Mouse (Mus musculus) heart, embryonic 11.5 days (tissue): ENCODE data around the gene Naxd. TPM values are rescaled to one million over a fixed set of nuclear protein-coding genes. Genes with fewer than 3 reads are reported as not detected.

ENCODE experiments used
- ATAC-seq: fragments of 200-750 bp; cut with Nextera tagmentation; replicated peaks from 2 replicates; pipeline ENCODE4 v1.8.0; 2017; ENCODE audit warnings: moderate library complexity; ENCODE audit not compliant: insufficient number of reproducible peaks, low FRiP score, low TSS enrichment
- H3K27ac ChIP-seq: fragments of 300-500 bp; sonication (generic); 2 replicates; pipeline ENCODE4 v1.5.1; 2014; ENCODE audit warnings: mild to moderate bottlenecking, low read depth, low read length
- H3K27me3 ChIP-seq: fragments of 300-500 bp; sonication (generic); 2 replicates; pipeline ENCODE4 v1.6.1; 2014; ENCODE audit warnings: mild to moderate bottlenecking, low read length, mixed read lengths; ENCODE audit not compliant: control insufficient read depth, insufficient read depth
- H3K36me3 ChIP-seq: fragments of 300-500 bp; sonication (generic); 2 replicates; pipeline ENCODE4 v1.6.1; 2014; ENCODE audit warnings: mild to moderate bottlenecking, low read length, moderate library complexity, mixed read lengths; ENCODE audit not compliant: control insufficient read depth, insufficient read depth
- H3K4me1 ChIP-seq: fragments of 300-500 bp; sonication (generic); 2 replicates; pipeline ENCODE4 v1.6.1; 2014; ENCODE audit warnings: low read length; ENCODE audit not compliant: control insufficient read depth, insufficient read depth
- H3K4me2 ChIP-seq: fragments of 300-500 bp; sonication (generic); 2 replicates; pipeline ENCODE4 v1.6.1; 2014; ENCODE audit warnings: mild to moderate bottlenecking, moderate library complexity
- H3K4me3 ChIP-seq: fragments of 300-500 bp; sonication (generic); 2 replicates; pipeline ENCODE4 v1.5.1; 2014; ENCODE audit warnings: low read depth, low read length
- H3K9ac ChIP-seq: fragments of 300-500 bp; sonication (generic); 2 replicates; pipeline ENCODE4 v1.6.1; 2014; ENCODE audit warnings: mild to moderate bottlenecking, low read depth, low read length, moderate library complexity
- H3K9me3 ChIP-seq: fragments of 300-500 bp; sonication (generic); replicated peaks from 2 replicates; pipeline ENCODE4 v1.6.1; 2016; ENCODE audit warnings: low read length; ENCODE audit not compliant: control insufficient read depth
- WGBS: fragments of 180-500 bp; shearing (Covaris S2); extraction: QIAGEN DNeasy Blood & Tissue Kit; methylation state at CpG from one replicate; pipeline ENCODE4 v1.1.7; 2014; ENCODE audit not compliant: insufficient replicate concordance; 5-methylcytosine and 5-hydroxymethylcytosine counted together
- polyA plus RNA-seq: library from polyadenylated mRNA; unstranded; fragments of >200 nt; fragmentation: Nextera tagmentation; extraction: Ambion mirVana; gene quantifications from 2 replicates; pipeline ENCODE4 v1.2.1, GENCODE M21; 2014

Naxd gene
- polyA plus RNA-seq = 72.0 and 75.8 TPM in 2 replicates

DNA sequence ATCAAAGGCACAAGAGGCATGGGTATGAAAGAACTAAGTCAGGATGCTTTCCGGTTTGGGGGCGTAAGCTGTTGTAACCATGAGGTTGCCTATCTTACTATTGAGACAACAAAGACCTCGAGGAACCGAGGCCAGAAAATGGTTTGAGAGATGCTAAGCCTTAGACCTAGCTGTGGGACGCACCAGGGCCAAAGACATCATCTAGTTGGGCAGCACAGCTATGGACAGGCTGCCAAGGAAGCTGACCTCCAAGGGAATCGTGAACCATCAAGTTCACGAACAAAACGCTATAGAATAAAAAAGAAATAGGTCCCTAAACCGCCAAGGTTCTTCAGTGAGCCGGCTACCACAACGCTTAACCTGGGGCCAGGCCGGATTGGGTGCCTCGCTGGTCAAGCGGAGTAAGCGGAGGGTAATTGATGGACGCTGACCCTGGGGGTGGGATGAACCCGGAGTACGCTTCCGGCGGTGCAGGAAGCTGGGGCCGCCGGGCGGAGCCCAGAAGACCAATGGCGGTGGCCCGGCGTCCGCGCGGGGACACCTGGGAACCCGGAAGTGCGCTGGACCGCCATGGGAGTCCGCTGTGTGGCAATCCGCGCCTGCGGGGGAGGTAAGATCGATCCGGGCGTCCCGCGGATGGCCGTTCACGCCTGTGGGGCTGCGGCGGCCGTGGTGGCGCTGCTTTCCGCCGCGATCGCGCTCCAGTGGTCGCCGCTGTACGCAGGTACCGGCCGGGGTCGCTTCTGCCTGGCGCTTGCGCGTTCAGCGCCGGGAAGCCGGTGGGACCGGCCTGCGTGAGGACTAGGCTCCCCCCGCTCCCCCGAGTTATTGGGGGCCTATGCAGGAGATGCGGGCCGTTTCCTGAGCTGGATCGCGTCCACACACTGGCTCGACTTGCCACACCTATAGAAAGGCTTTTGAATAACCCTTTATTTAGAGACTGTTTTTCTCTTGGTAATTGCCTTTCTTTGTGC is at the start of gene Naxd:
Naxd (plus strand) TSS at position 490 of the 974 bp plus-strand sequence.
- H3K9ac ChIP-seq = peak within 1 kb of the TSS; percentile 74
- H3K27me3 ChIP-seq = no peaks in the 10 kb centered on the region
- peaks cover 8% of the 10 kb centered on the region; the same call in 1 of the 2 replicates for H3K4me1 ChIP-seq
- H3K27ac ChIP-seq = 0 out of 2 replicates have a peak within 1 kb of the TSS, but pooled peaks have one; percentile 8
- H3K4me2 ChIP-seq = peak within 1 kb of the TSS; percentile 73
- H3K4me3 ChIP-seq = peak within 1 kb of the TSS; percentile 79
- peak; percentile 95 for ATAC-seq
- no peaks in the 10 kb centered on the region for H3K9me3 ChIP-seq
- no peaks in the 10 kb centered on the region; the same call in 1 of the 2 replicates for H3K36me3 ChIP-seq
- 3% methylated on average over 73 of the region's 73 CpGs for WGBS

DNA sequence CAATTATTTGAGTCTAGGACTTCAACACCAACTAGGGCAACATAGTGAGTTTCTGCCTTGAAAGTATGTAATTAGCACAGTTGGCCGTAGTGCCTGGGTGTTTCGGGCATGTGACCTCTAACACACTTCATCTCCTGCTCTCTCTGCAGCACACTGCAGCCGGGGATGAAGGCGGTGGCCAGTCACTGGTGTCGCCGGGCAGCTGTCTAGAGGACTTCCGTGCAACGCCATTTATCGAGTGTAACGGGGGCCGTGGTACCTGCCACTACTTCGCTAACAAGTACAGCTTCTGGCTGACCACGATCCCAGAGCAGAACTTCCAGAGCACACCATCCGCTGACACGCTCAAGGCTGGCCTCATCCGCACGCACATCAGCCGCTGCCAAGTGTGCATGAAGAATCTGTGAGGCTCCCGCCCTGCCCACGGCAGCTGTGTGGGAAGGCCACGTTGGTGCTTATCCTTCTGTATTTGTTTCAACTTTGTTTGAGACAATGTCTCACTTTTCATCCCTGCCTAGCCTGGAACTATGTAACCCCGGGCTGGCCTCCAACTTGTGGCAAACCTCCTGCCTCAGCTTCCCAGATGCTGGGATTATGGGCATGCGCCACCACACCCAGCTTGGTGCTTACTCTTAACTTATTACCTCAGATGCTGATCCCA is 49.3 kb upstream of the Naxd start:
- H3K4me3 ChIP-seq = no peak overlapping the region
- H3K9me3 ChIP-seq = no peaks in the 10 kb centered on the region
- no peaks in the 10 kb centered on the region for H3K27me3 ChIP-seq
- H3K27ac ChIP-seq = no peak overlapping the region
- H3K4me1 ChIP-seq = peaks cover 12% of the 10 kb centered on the region
- H3K9ac ChIP-seq = no peak overlapping the region
- ATAC-seq = no peak
- 86% methylated on average over 23 of the region's 23 CpGs for WGBS
- no peak overlapping the region for H3K4me2 ChIP-seq
- peaks cover 13% of the 10 kb centered on the region for H3K36me3 ChIP-seq

DNA sequence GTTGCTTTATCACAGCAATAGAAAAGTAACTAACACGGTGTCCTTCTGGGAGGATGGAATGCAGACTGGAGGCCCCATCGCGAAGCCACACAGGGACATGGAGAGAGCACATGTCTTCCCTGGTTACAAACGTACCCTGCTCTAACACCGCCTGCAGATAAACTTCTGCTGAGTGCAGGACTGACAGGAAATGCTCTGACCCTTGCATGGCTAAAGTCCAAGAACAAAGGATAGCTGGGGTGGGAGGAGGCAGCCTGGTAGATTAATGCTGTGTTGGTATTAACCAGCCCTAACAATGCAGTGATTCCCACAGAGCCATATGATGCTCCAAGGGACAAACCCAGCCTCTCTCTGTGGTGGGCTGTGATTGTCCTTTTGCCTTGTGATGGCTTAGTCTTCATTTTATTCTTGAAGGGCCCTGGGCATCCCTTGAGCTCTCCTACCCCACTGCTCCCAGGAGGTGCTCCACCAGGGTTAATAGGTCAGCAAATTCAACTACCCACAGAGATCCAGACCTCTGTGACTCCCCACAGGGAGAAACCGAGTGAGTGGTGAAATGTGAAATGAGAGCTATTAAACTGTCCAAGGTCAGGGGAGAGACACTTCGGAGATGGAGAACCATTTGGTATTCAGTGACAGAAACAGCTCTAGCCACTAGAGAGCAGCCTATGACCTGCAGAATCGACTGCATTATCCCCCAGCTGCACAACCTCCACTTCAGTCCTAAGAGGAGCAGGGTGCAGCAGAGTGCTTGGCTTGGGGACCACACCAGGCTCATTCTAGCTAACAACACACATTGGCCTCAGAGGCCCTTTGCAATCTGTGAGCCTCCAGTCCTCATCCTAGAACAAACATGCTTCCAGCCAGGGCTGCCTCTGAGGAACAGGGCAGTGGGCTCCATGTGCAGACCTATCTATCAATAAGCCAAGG is 46.9 kb upstream of the Naxd start:
- Histone ChIP-seq H3K27ac (no peak overlapping the region), H3K4me2 (no peak overlapping the region), H3K9ac (peak overlapping the region; percentile 18; the same call in 1 of the 2 replicates), H3K4me1 (peaks cover 12% of the 10 kb centered on the region), H3K9me3 (no peaks in the 10 kb centered on the region), H3K27me3 (no peaks in the 10 kb centered on the region), H3K36me3 (peaks cover 9% of the 10 kb centered on the region), H3K4me3 (no peak overlapping the region)
- peak; percentile 53; the same call in 1 of the 2 replicates for ATAC-seq
- 23% methylated on average over 8 of the region's 8 CpGs for WGBS

DNA sequence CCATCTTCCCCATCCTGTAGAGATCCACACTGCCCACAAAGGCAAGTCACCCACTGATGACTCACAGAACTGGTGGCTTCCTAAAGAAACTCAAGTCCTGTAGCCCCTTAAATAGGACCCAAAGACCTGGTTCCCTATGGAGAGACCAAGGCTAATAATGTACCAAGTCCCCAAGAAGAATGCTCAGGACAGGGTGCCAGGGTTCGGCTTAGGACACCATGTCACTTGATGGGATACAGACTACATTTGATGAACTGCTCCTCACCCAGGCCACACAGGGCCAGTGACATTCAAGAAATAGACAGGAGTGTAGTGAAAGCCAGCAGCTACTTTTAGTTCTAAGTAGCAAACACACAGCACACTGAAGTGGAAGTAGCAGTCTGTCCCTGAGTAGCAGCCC is 45.2 kb upstream of the Naxd start:
- WGBS = 84% methylated on average over 1 of the region's 1 CpGs
- H3K9me3 ChIP-seq = no peaks in the 10 kb centered on the region
- H3K4me1 ChIP-seq = peaks cover 12% of the 10 kb centered on the region
- no peaks in the 10 kb centered on the region for H3K27me3 ChIP-seq
- H3K4me2 ChIP-seq = no peak overlapping the region
- H3K36me3 ChIP-seq = 0 out of 2 replicates have a peak, but pooled peaks cover 3% of the 10 kb centered on the region
- H3K27ac ChIP-seq = no peak overlapping the region
- H3K4me3 ChIP-seq = no peak overlapping the region
- no peak for ATAC-seq
- H3K9ac ChIP-seq = no peak overlapping the region

DNA sequence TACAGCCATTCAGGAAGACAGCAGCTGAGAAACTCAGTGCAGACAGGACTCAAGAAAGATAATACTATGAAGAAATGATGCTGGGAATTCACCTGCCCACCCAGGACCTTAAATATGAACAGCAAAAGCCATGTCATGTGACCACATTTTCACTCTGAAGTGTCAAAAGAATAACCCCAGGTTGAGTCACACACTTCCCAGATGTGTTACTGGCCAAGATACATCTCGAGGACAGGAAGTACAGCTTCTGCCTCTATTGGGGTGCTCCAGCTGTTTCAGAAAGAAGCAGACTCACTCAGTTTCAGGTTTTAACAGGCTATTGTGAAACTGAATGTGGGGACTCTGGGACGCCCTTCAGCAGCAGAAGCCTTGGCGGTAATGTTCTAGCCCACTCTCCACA is 44.7 kb upstream of the Naxd start:
- Histone ChIP-seq H3K36me3 (0 out of 2 replicates have a peak, but pooled peaks cover 3% of the 10 kb centered on the region), H3K27ac (no peak overlapping the region), H3K4me3 (no peak overlapping the region), H3K9ac (no peak overlapping the region), H3K4me2 (no peak overlapping the region), H3K9me3 (no peaks in the 10 kb centered on the region), H3K4me1 (peaks cover 15% of the 10 kb centered on the region), H3K27me3 (no peaks in the 10 kb centered on the region)
- no peak for ATAC-seq
- 73% methylated on average over 3 of the region's 3 CpGs for WGBS

DNA sequence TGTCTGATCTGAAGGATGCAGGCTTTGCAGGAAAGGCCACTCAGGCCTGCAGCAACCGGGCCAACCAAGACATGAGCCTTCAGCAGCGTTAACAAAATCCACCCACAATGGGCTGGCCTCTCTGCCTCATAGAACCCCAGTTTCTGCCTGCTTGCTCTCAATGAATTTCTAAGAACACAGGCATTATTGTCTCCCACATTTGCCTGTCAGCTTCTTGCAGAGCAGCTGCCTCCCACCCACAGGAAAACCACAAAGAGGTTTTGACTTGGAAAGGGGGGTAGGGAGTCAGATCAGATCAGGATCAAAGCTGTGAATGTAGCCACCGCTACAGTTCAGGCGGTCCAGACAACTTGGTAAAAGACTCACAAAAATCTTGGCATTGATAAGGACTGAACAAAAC is 44.3 kb upstream of the Naxd start:
- 0 out of 2 replicates have a peak, but pooled peaks cover 3% of the 10 kb centered on the region for H3K36me3 ChIP-seq
- H3K27ac ChIP-seq = no peak overlapping the region
- H3K4me3 ChIP-seq = no peak overlapping the region
- H3K27me3 ChIP-seq = no peaks in the 10 kb centered on the region
- no peak overlapping the region for H3K9ac ChIP-seq
- no peak for ATAC-seq
- peaks cover 19% of the 10 kb centered on the region for H3K4me1 ChIP-seq
- 61% methylated on average over 4 of the region's 4 CpGs for WGBS
- no peaks in the 10 kb centered on the region for H3K9me3 ChIP-seq
- no peak overlapping the region for H3K4me2 ChIP-seq

DNA sequence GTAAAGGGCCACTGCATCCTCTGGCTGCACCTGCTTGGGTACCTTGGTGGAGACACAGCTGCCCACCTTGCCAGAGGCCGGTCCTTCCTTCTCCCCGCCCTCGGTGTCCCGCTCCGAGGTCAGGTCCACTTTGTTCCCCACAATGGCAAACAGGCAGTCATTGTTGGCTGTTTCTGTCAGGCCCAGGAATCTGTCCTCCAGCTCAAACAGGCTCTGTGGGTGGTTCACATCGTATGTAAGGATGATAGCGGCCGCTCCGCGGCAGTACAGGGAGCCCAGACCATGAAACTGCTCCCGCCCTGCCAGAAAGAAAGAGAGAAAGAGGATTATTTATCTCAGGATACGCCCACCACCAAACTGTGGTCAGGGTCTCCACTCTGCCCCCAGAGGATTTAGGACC is 43.1 kb upstream of the Naxd start:
- WGBS = 74% methylated on average over 12 of the region's 12 CpGs
- Histone ChIP-seq H3K36me3 (no peaks in the 10 kb centered on the region), H3K4me2 (no peak overlapping the region), H3K27me3 (no peaks in the 10 kb centered on the region), H3K9ac (no peak overlapping the region), H3K9me3 (no peaks in the 10 kb centered on the region), H3K4me1 (peaks cover 32% of the 10 kb centered on the region), H3K27ac (no peak overlapping the region), H3K4me3 (no peak overlapping the region)
- no peak for ATAC-seq

DNA sequence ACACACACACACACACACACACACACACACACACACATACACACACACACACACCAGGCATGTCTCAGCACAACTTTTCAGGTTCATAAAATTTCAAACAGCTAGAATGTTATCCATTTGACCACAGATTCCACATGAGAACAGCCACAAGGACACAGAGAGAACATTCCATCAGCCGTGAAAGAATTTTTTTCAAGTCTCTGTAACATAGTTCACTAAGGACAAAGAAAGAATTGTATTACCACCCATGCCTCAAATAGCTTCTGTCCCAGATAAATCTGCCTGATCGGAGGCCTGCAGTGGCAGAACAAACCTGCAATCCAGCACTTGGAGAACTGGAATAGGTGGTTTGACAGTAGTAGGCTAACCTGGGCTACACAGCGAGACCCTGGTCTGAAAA is 40.0 kb upstream of the Naxd start:
- 61% methylated on average over 3 of the region's 3 CpGs for WGBS

More for the DNA sequence above, 40.0 kb upstream of the Naxd start:
- Histone ChIP-seq H3K9ac (no peak overlapping the region), H3K4me2 (no peak overlapping the region), H3K4me3 (no peak overlapping the region), H3K27me3 (no peaks in the 10 kb centered on the region), H3K4me1 (peaks cover 36% of the 10 kb centered on the region), H3K9me3 (no peaks in the 10 kb centered on the region), H3K36me3 (no peaks in the 10 kb centered on the region), H3K27ac (no peak overlapping the region; the same call in 1 of the 2 replicates)
- ATAC-seq = no peak
